Mouse (Mus musculus) liver, embryonic 12.5 days (tissue): ENCODE data around the gene Lrpap1. TPM values are rescaled to one million over a fixed set of nuclear protein-coding genes. Genes with fewer than 3 reads are reported as not detected.

Experiments used
- ATAC-seq: fragments of 200-750 bp; cut with Nextera tagmentation; 2 replicates; pipeline ENCODE4 v1.8.0; 2017; ENCODE audit warnings: moderate number of reproducible peaks, mild to moderate bottlenecking, moderate library complexity
- H3K27ac ChIP-seq: fragments of 300-500 bp; sonication (generic); 2 replicates; pipeline ENCODE4 v1.5.1; 2016; ENCODE audit warnings: mild to moderate bottlenecking
- H3K27me3 ChIP-seq: fragments of 300-500 bp; sonication (generic); replicated peaks from 2 replicates; pipeline ENCODE4 v1.6.1; 2016; ENCODE audit warnings: mild to moderate bottlenecking, moderate library complexity
- H3K36me3 ChIP-seq: fragments of 300-500 bp; sonication (generic); 2 replicates; pipeline ENCODE4 v1.6.1; 2016; ENCODE audit warnings: mild to moderate bottlenecking, moderate library complexity
- H3K4me1 ChIP-seq: fragments of 300-500 bp; sonication (generic); 2 replicates; pipeline ENCODE4 v1.6.1; 2016
- H3K4me2 ChIP-seq: fragments of 300-500 bp; sonication (generic); 2 replicates; pipeline ENCODE4 v1.6.1; 2016; ENCODE audit warnings: mild to moderate bottlenecking, moderate library complexity
- H3K4me3 ChIP-seq: fragments of 300-500 bp; sonication (generic); 2 replicates; pipeline ENCODE4 v1.5.1; 2016; ENCODE audit warnings: mild to moderate bottlenecking, moderate library complexity
- H3K9ac ChIP-seq: fragments of 300-500 bp; sonication (generic); 2 replicates; pipeline ENCODE4 v1.6.1; 2016; ENCODE audit warnings: mild to moderate bottlenecking, moderate library complexity
- H3K9me3 ChIP-seq: fragments of 300-500 bp; sonication (generic); replicated peaks from 2 replicates; pipeline ENCODE4 v1.6.1; 2016; ENCODE audit warnings: mild to moderate bottlenecking, moderate library complexity
- WGBS: fragments of 180-500 bp; shearing (Covaris S2); methylation state at CpG from one replicate; pipeline ENCODE4 v1.1.7; 2016; ENCODE audit not compliant: insufficient replicate concordance; 5-methylcytosine and 5-hydroxymethylcytosine counted together
- polyA plus RNA-seq: library from polyadenylated mRNA; unstranded; fragments of >200 nt; fragmentation: Nextera tagmentation; extraction: Ambion mirVana; gene quantifications from 2 replicates; pipeline ENCODE4 v1.2.1, GENCODE M21; 2016

Lrpap1 gene
- polyA plus RNA-seq, 1 experiment from 2014 or later = 78.4 TPM

GRCm38 (mm10) chr5:35117633-35118032 is 12.1 kb upstream of the Lrpap1 start:
- H3K27me3 ChIP-seq = peaks cover 33% of the 10 kb centered on the region
- H3K9ac ChIP-seq = no peak overlapping the region
- no peak overlapping the region for H3K4me3 ChIP-seq
- H3K36me3 ChIP-seq = no peaks in the 10 kb centered on the region
- peaks cover 24% of the 10 kb centered on the region for H3K4me1 ChIP-seq
- H3K4me2 ChIP-seq = no peak overlapping the region
- no peak for ATAC-seq
- H3K9me3 ChIP-seq = no peaks in the 10 kb centered on the region
- H3K27ac ChIP-seq = no peak overlapping the region
- WGBS = 26% methylated on average over 3 of the region's 3 CpGs

DNA sequence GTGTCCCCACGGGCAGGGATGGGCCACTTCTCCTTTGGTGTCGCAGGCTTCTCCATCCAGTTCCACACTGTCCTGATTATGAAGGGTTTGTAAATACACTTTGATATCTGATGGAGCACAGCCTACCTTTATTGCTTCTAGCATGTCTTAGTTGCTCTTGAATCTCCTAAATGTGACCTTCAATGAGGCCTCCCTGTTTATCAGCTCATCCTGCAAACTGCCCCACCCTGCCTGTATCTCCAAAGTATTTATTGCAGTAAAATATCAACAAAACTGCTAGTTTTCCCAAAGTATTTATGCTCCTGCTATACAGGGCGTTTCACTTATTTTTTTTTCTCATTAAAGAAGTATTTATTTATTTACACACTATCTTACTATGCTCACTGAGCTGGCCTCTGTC is 10.4 kb upstream of the Lrpap1 start:
- Histone ChIP-seq H3K36me3 (no peaks in the 10 kb centered on the region), H3K9me3 (no peaks in the 10 kb centered on the region), H3K4me1 (peaks cover 24% of the 10 kb centered on the region), H3K4me3 (no peak overlapping the region), H3K27ac (no peak overlapping the region), H3K27me3 (peaks cover 24% of the 10 kb centered on the region), H3K4me2 (peak overlapping the region; percentile 24), H3K9ac (no peak overlapping the region)
- 54% methylated on average over 3 of the region's 3 CpGs for WGBS
- ATAC-seq = peak; percentile 24; the same call in 1 of the 2 replicates

DNA sequence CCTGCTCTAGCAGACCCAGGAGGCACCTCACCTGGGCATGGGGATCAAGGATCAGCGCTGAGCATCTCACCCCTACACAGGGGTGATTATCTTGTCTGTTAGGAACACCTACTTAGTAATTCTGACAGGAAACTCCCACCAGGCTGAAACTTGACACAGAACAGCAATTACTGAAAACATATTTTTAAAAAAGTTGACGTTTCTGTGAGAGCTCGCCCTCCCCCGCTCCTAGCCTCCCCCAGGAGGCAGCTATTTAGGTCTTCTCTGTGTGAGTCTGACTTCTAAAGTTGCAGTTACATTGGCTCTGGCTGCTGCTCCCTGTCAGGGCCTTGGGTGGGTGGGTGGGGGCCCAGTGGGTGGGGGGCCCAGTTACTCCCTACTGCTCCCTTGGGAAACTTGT is 6.9 kb upstream of the Lrpap1 start:
- Histone ChIP-seq H3K36me3 (no peaks in the 10 kb centered on the region), H3K27ac (no peak overlapping the region), H3K4me3 (no peak overlapping the region), H3K9ac (no peak overlapping the region), H3K4me2 (no peak overlapping the region), H3K27me3 (peaks cover 9% of the 10 kb centered on the region), H3K4me1 (peaks cover 17% of the 10 kb centered on the region), H3K9me3 (no peaks in the 10 kb centered on the region)
- WGBS = 49% methylated on average over 4 of the region's 4 CpGs
- no peak for ATAC-seq

GRCm38 (mm10) chr5:35105922-35106298 is 344 bp upstream of the Lrpap1 start:
- H3K4me2 ChIP-seq = peak overlapping the region; percentile 82
- H3K4me1 ChIP-seq = peaks cover 36% of the 10 kb centered on the region
- H3K27me3 ChIP-seq = peaks cover 11% of the 10 kb centered on the region
- peak overlapping the region; percentile 83 for H3K4me3 ChIP-seq
- peaks cover 20% of the 10 kb centered on the region for H3K36me3 ChIP-seq
- 10% methylated on average over 11 of the region's 11 CpGs for WGBS
- no peak overlapping the region for H3K27ac ChIP-seq
- ATAC-seq = peak; percentile 21
- peak overlapping the region; percentile 62 for H3K9ac ChIP-seq
- no peaks in the 10 kb centered on the region for H3K9me3 ChIP-seq

- H3K9me3 ChIP-seq = no peaks in the 10 kb centered on the region
- peak overlapping the region; percentile 83 for H3K4me3 ChIP-seq
- peak overlapping the region; percentile 85 for H3K9ac ChIP-seq
- peaks cover 36% of the 10 kb centered on the region for H3K4me1 ChIP-seq
- H3K27me3 ChIP-seq = peaks cover 11% of the 10 kb centered on the region
- peaks cover 35% of the 10 kb centered on the region for H3K36me3 ChIP-seq
- 69% methylated on average over 8 of the region's 8 CpGs for WGBS
- 0 out of 2 replicates have a peak, but pooled peaks have one; percentile 1 for ATAC-seq
- H3K4me2 ChIP-seq = peak overlapping the region; percentile 82
- peak overlapping the region; percentile 72 for H3K27ac ChIP-seq
Measured at GRCm38 (mm10) chr5:35104183-35104959, 1.2 kb downstream of the Lrpap1 start.

DNA sequence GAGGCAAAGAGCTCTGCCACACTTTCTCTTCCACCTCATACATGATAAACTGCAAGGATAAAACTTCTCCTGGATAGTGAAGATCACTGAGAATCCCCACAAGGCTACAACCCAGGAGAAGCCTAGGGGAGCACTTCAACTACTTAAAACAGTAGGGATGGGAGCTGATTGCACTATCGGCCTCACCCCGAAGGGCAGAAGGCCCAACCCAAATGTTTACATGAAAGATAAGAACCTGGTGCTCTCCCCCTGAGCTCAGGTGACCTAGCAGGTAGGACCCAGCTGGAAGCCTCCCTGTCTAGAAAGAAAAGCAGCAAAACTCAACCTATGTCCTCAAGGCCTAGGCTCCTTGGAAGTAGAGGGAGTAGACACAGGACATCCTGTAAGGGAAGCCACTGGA is 2.0 kb downstream of the Lrpap1 start:
- Histone ChIP-seq H3K4me1 (peaks cover 36% of the 10 kb centered on the region), H3K9me3 (no peaks in the 10 kb centered on the region), H3K4me3 (peak overlapping the region; percentile 83), H3K27me3 (peaks cover 7% of the 10 kb centered on the region), H3K27ac (peak overlapping the region; percentile 72; the same call in 1 of the 2 replicates), H3K4me2 (peak overlapping the region; percentile 82), H3K9ac (peak overlapping the region; percentile 85), H3K36me3 (peaks cover 44% of the 10 kb centered on the region)
- ATAC-seq = peak; percentile 48; the same call in 1 of the 2 replicates
- WGBS = 32% methylated on average over 2 of the region's 2 CpGs

DNA sequence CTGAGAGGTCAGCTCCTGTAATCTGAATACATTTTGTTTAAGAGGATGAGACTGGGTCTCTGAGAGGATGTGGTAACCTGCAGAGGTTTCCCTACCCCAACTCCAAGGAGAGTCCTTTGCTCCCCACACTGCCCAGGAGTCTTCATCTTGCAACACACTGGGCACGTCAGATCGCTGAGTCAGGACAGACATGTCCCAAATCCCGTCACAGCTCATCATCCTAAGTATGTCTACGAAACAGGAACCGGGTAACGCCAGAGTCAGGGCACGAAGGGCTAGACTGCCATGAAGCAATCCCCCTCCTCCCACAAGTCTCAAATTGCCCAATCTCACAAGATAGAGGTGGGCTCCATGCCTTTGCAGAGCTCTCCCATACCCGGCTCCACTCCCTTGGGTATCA is 2.5 kb downstream of the Lrpap1 start:
- WGBS = 72% methylated on average over 8 of the region's 8 CpGs
- H3K9ac ChIP-seq = peak overlapping the region; percentile 85
- H3K36me3 ChIP-seq = peaks cover 48% of the 10 kb centered on the region
- no peak for ATAC-seq
- H3K4me3 ChIP-seq = peak overlapping the region; percentile 83
- H3K4me2 ChIP-seq = peak overlapping the region; percentile 82
- H3K9me3 ChIP-seq = no peaks in the 10 kb centered on the region
- H3K4me1 ChIP-seq = peaks cover 36% of the 10 kb centered on the region
- H3K27ac ChIP-seq = peak overlapping the region; percentile 72; the same call in 1 of the 2 replicates
- peaks cover 7% of the 10 kb centered on the region for H3K27me3 ChIP-seq

- ATAC-seq = no peak
- H3K36me3 ChIP-seq = peaks cover 59% of the 10 kb centered on the region
- H3K9ac ChIP-seq = no peak overlapping the region
- H3K27ac ChIP-seq = no peak overlapping the region
- H3K27me3 ChIP-seq = no peaks in the 10 kb centered on the region
- H3K4me1 ChIP-seq = peaks cover 4% of the 10 kb centered on the region; the same call in 1 of the 2 replicates
- no peaks in the 10 kb centered on the region for H3K9me3 ChIP-seq
- no peak overlapping the region for H3K4me3 ChIP-seq
- WGBS = 82% methylated on average over 3 of the region's 3 CpGs
- no peak overlapping the region for H3K4me2 ChIP-seq
Measured at GRCm38 (mm10) chr5:35091636-35092035, 13.9 kb downstream of the Lrpap1 start.

- H3K4me2 ChIP-seq = no peak overlapping the region
- H3K9ac ChIP-seq = no peak overlapping the region
- H3K36me3 ChIP-seq = peaks cover 38% of the 10 kb centered on the region
- peaks cover 4% of the 10 kb centered on the region; the same call in 1 of the 2 replicates for H3K4me1 ChIP-seq
- WGBS = 61% methylated on average over 5 of the region's 5 CpGs
- ATAC-seq = no peak
- H3K9me3 ChIP-seq = no peaks in the 10 kb centered on the region
- no peak overlapping the region for H3K4me3 ChIP-seq
- no peak overlapping the region for H3K27ac ChIP-seq
- peaks cover 17% of the 10 kb centered on the region for H3K27me3 ChIP-seq
Measured at GRCm38 (mm10) chr5:35089614-35089963, 16.0 kb downstream of the Lrpap1 start.

- H3K4me3 ChIP-seq = no peak overlapping the region
- H3K4me1 ChIP-seq = peaks cover 4% of the 10 kb centered on the region; the same call in 1 of the 2 replicates
- no peak overlapping the region for H3K27ac ChIP-seq
- 55% methylated on average over 9 of the region's 9 CpGs for WGBS
- H3K9ac ChIP-seq = no peak overlapping the region
- H3K27me3 ChIP-seq = peaks cover 19% of the 10 kb centered on the region
- 0 out of 2 replicates have a peak, but pooled peaks have one; percentile 41 for ATAC-seq
- H3K36me3 ChIP-seq = peaks cover 34% of the 10 kb centered on the region
- no peak overlapping the region for H3K4me2 ChIP-seq
- H3K9me3 ChIP-seq = no peaks in the 10 kb centered on the region
Measured at GRCm38 (mm10) chr5:35088785-35089613, 16.6 kb downstream of the Lrpap1 start.

DNA sequence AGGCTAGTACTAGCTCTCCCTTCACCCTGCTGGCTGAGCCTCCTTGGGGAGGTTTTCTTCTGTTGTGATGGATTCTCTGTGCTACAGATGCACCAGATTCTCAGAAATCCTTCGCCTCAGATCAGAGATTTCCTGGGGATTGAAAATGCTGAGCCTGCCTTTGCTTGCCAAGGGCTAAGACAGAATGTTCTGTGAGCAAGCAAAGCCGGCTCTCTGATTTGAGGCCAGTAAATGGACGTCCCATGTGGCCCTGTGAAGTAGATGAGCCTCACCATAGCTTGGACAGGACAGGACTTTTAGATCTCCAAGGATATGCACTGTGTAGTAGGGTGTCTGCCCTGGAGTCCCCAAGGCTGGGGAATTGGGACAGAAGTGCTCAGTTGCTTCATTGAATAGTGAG is 20.7 kb downstream of the Lrpap1 start:
- no peak for ATAC-seq
- Histone ChIP-seq H3K4me2 (no peak overlapping the region), H3K36me3 (no peaks in the 10 kb centered on the region), H3K27ac (no peak overlapping the region), H3K4me3 (no peak overlapping the region), H3K9ac (no peak overlapping the region), H3K9me3 (no peaks in the 10 kb centered on the region), H3K4me1 (peaks cover 4% of the 10 kb centered on the region; the same call in 1 of the 2 replicates), H3K27me3 (peaks cover 30% of the 10 kb centered on the region)
- 57% methylated on average over 3 of the region's 3 CpGs for WGBS

GRCm38 (mm10) chr5:35079101-35079500 is 26.5 kb downstream of the Lrpap1 start:
- H3K9me3 ChIP-seq = no peaks in the 10 kb centered on the region
- ATAC-seq = no peak
- H3K4me2 ChIP-seq = no peak overlapping the region
- H3K4me3 ChIP-seq = no peak overlapping the region
- H3K9ac ChIP-seq = no peak overlapping the region
- H3K36me3 ChIP-seq = no peaks in the 10 kb centered on the region
- H3K27ac ChIP-seq = no peak overlapping the region
- H3K4me1 ChIP-seq = no peaks in the 10 kb centered on the region
- H3K27me3 ChIP-seq = peaks cover 31% of the 10 kb centered on the region
- WGBS = 40% methylated on average over 18 of the region's 18 CpGs
